Mouse (Mus musculus) hindbrain, postnatal 0 days (tissue): Measurements from ENCODE around the gene Tead1. TPM values are rescaled to one million over a fixed set of nuclear protein-coding genes. Genes with fewer than 3 reads are reported as not detected.

Experiments
- ATAC-seq: fragments of 200-750 bp; cut with Nextera tagmentation; 2 replicates; pipeline ENCODE4 v1.8.0; 2017; ENCODE audit warnings: mild to moderate bottlenecking, moderate TSS enrichment, moderate library complexity
- DNase-seq: peaks from one replicate; pipeline ENCODE4 v3.0.0-alpha.2; 2015; ENCODE audit warnings: low spot score
- H3K27ac ChIP-seq: fragments of 300-500 bp; sonication (generic); 2 replicates; pipeline ENCODE4 v1.5.1; 2014; ENCODE audit warnings: mild to moderate bottlenecking
- H3K27me3 ChIP-seq: fragments of 300-500 bp; sonication (generic); 2 replicates; pipeline ENCODE4 v1.6.1; 2014; ENCODE audit warnings: low read length, mixed read lengths; ENCODE audit not compliant: insufficient read depth
- H3K36me3 ChIP-seq: fragments of 300-500 bp; sonication (generic); 2 replicates; pipeline ENCODE4 v1.6.1; 2014; ENCODE audit warnings: low read length, mixed read lengths; ENCODE audit not compliant: insufficient read depth
- H3K4me1 ChIP-seq: fragments of 300-500 bp; sonication (generic); 2 replicates; pipeline ENCODE4 v1.6.1; 2014; ENCODE audit warnings: antibody characterized with exemption, low read length, mixed read lengths; ENCODE audit not compliant: insufficient read depth
- H3K4me2 ChIP-seq: fragments of 300-500 bp; sonication (generic); 2 replicates; pipeline ENCODE4 v1.6.1; 2014; ENCODE audit warnings: low read depth, mild to moderate bottlenecking, low read length, moderate library complexity, mixed read lengths
- H3K4me3 ChIP-seq: fragments of 300-500 bp; sonication (generic); 2 replicates; pipeline ENCODE4 v1.5.1; 2014; ENCODE audit warnings: low read length
- H3K9ac ChIP-seq: fragments of 300-500 bp; sonication (generic); replicated peaks from 2 replicates; pipeline ENCODE4 v1.6.1; 2014; ENCODE audit warnings: mild to moderate bottlenecking, low read length, moderate library complexity, mixed read lengths
- H3K9me3 ChIP-seq: fragments of 300-500 bp; sonication (generic); 2 replicates; pipeline ENCODE4 v1.6.1; 2016; ENCODE audit warnings: low read length, mixed read lengths
- CTCF ChIP-seq: IDR thresholded peaks from 2 replicates; pipeline ENCODE4 v1.5.1; 2016; ENCODE audit warnings: antibody characterized with exemption, control low read depth, low read depth
- WGBS: fragments of 180-500 bp; shearing (Covaris S2); extraction: QIAGEN DNeasy Blood & Tissue Kit; methylation state at CpG from one replicate; pipeline ENCODE4 v1.1.7; 2014; 5-methylcytosine and 5-hydroxymethylcytosine counted together
- polyA plus RNA-seq: library from polyadenylated mRNA; unstranded; fragments of >200 nt; fragmentation: Nextera tagmentation; extraction: Ambion mirVana; gene quantifications from 2 replicates; pipeline ENCODE4 v1.2.1, GENCODE M21; 2015
- total RNA-seq: library from RNA; depleted of rRNA; stranded (reverse); fragments of >200 nt; gene quantifications from 2 replicates; pipeline ENCODE4 v1.2.3, GENCODE M21; 2014

The Tead1 gene
- total and polyA plus RNA-seq, 2 experiments from 2014 or later = 10.2 to 32.4 TPM

DNA sequence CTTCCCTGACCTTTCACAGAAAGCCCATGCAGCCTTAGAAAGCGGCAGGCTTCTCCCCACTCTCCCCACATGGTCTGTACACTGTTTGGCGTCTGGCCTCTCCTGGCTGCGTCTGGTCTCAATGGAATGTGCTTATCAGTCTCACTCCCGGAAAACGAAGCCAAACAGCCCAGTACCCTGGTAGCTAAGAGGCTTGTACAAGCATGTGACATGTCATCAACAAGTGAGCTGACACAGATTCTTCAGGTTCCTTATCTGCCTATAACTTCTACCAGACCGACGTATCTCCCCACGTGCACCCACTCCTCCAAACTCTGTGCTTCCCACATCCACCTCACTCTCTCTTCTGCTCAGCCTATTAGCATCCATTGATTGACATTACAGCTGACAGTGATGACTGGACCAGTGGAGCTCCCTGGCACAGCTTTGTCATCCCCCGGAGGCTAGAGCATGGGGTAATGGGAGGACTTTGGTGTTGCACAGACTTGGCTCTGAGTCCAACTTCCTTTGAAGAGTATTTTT, 22.9 kb upstream of the Tead1 start:
- no peaks in the 10 kb centered on the region for H3K36me3 ChIP-seq
- 36% methylated on average over 9 of the region's 9 CpGs for WGBS
- H3K4me2 ChIP-seq = no peak overlapping the region
- no peak for TF ChIP-seq CTCF
- no peaks in the 10 kb centered on the region for H3K9me3 ChIP-seq
- no peaks in the 10 kb centered on the region for H3K4me1 ChIP-seq
- no peak overlapping the region for H3K9ac ChIP-seq
- no peak overlapping the region for H3K4me3 ChIP-seq
- DNase-seq (no peak), ATAC-seq (no peak)
- no peaks in the 10 kb centered on the region for H3K27me3 ChIP-seq
- H3K27ac ChIP-seq = no peak overlapping the region

DNA sequence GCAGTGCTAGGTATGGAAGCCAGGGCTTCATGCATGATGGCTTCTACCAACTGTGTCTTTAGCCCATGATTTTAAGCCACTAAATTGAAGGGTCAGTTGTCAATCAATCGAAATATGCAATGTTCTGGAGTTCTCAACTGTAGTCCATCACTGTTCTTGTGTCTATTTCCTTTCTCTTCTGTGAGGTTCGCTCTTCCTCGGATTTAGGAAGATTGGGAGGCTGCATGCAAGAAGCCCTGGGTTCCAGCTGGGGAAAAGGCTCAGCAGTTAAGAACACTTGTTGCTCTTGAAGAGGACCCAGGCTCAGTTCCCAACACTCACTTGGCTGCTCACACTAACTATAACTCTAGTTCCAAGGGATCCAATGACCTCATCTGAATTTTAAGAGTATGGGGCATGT, 20.2 kb upstream of the Tead1 start:
- DNase-seq = no peak
- Histone ChIP-seq H3K27ac (no peak overlapping the region), H3K4me1 (no peaks in the 10 kb centered on the region), H3K9me3 (no peaks in the 10 kb centered on the region), H3K4me3 (no peak overlapping the region), H3K27me3 (no peaks in the 10 kb centered on the region), H3K36me3 (no peaks in the 10 kb centered on the region), H3K4me2 (no peak overlapping the region), H3K9ac (no peak overlapping the region)
- no peak for ATAC-seq
- TF ChIP-seq CTCF = no peak
- 94% methylated on average over 3 of the region's 3 CpGs for WGBS

GRCm38 (mm10) chr7:112659816-112660215, 19.3 kb upstream of the Tead1 start:
- Histone ChIP-seq H3K27ac (no peak overlapping the region), H3K4me3 (no peak overlapping the region), H3K9ac (no peak overlapping the region), H3K4me1 (no peaks in the 10 kb centered on the region), H3K4me2 (no peak overlapping the region), H3K27me3 (no peaks in the 10 kb centered on the region), H3K9me3 (no peaks in the 10 kb centered on the region), H3K36me3 (no peaks in the 10 kb centered on the region)
- DNase-seq (no peak), ATAC-seq (no peak)
- TF ChIP-seq CTCF = no peak
- WGBS = 33% methylated on average over 5 of the region's 5 CpGs

GRCm38 (mm10) chr7:112660325-112660724, 18.8 kb upstream of the Tead1 start:
- DNase-seq (no peak), ATAC-seq (no peak)
- WGBS = 17% methylated on average over 1 of the region's 1 CpGs
- H3K27ac ChIP-seq = no peak overlapping the region
- no peaks in the 10 kb centered on the region for H3K36me3 ChIP-seq
- H3K4me3 ChIP-seq = no peak overlapping the region
- no peak for TF ChIP-seq CTCF
- no peaks in the 10 kb centered on the region for H3K9me3 ChIP-seq
- no peaks in the 10 kb centered on the region for H3K27me3 ChIP-seq
- H3K9ac ChIP-seq = no peak overlapping the region
- no peak overlapping the region for H3K4me2 ChIP-seq
- no peaks in the 10 kb centered on the region for H3K4me1 ChIP-seq

DNA sequence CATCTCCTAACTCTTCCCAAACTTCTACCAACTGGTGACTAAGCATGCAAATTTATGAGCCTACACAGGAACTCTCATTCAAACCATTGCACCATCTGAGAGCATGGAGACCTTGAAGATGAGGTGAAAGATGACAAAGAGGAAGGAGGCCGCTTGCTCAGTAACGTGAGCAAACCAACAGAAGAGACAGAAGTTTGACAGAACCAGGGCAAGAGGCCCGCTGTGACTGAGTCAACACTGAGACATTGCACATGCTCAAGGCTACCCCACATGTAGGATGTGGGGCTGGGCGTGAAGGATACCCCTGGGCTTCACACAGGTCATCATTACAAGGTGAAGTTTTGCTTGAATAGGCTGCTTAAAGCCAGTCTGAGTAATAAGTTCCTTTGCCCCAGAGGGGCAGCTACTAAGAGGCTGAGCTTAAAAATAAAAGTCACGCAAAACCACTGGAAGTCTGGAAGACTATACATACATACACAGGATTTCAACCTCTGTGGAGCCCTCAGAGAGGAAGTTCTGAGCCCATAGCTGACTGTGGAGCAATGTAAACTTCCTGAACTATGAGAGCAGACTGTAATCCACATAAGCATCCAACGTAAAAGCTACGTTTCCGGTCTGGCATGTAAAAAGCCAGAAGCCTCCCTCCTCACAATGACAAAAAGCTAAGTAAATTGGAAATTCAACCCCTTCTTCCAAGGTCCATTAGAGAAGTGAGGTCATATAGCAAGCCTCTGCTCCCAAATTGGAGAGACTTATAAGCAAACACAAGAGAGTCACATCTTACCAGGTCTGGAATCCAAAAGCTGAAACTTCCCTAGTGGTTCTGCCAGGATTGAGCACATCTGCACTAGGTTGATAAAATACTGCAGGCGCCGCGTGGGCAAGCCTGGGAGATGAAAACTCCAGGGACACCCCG, 16.5 kb upstream of the Tead1 start:
- H3K9me3 ChIP-seq = no peaks in the 10 kb centered on the region
- TF ChIP-seq CTCF = no peak
- 0 out of 2 replicates have a peak overlapping the region, but pooled peaks have one; percentile 2 for H3K27ac ChIP-seq
- H3K27me3 ChIP-seq = no peaks in the 10 kb centered on the region
- WGBS = 56% methylated on average over 12 of the region's 12 CpGs
- no peaks in the 10 kb centered on the region for H3K4me1 ChIP-seq
- H3K4me2 ChIP-seq = peak overlapping the region; percentile 10; the same call in 1 of the 2 replicates
- DNase-seq = no peak
- no peak overlapping the region for H3K9ac ChIP-seq
- 0 out of 2 replicates have a peak, but pooled peaks have one; percentile 18 for ATAC-seq
- H3K36me3 ChIP-seq = no peaks in the 10 kb centered on the region
- no peak overlapping the region for H3K4me3 ChIP-seq

DNA sequence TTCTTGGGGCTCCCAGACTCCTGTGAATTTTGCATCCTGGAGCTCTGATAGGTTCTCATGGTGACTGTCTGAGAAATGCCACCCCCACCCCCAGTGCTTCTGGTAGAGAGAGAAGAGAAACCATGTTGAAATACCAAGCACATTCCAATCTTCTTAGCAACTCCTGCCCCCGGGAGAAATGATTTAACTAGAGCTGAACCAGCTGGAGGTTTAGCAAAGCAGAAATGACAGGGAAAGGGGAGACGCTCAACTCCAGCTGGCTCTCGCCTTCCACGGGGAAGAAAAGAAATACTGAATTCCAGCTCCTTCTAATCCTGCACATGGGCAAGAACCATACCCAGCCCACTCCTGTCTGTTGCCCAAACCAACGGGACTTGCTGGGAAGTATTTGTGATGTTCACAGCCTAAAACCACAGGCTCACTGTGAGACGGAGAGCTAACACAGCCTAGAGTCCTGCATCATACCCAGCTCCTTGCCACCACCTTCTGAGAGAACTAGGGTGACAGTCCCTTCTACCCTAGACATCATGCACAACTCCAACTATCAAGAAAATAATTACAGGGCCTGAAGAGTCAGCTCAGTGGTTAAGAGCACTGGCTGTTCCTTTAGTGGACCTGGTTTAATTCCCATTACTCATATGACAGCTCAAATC, 15.7 kb upstream of the Tead1 start:
- no peaks in the 10 kb centered on the region for H3K4me1 ChIP-seq
- H3K9me3 ChIP-seq = no peaks in the 10 kb centered on the region
- no peak overlapping the region for H3K9ac ChIP-seq
- peak overlapping the region; percentile 10; the same call in 1 of the 2 replicates for H3K4me2 ChIP-seq
- no peaks in the 10 kb centered on the region for H3K36me3 ChIP-seq
- H3K27me3 ChIP-seq = no peaks in the 10 kb centered on the region
- H3K4me3 ChIP-seq = no peak overlapping the region
- peak overlapping the region; percentile 28; the same call in 1 of the 2 replicates for H3K27ac ChIP-seq
- 8% methylated on average over 6 of the region's 6 CpGs for WGBS
- DNase-seq (peak; percentile 48), ATAC-seq (peak; percentile 51; the same call in 1 of the 2 replicates)
- no peak for TF ChIP-seq CTCF
